Mouse (Mus musculus) intestine, postnatal 0 days (tissue): Measurements from ENCODE around the gene Abcc4. TPM values are rescaled to one million over a fixed set of nuclear protein-coding genes. Genes with fewer than 3 reads are reported as not detected.

Source experiments
- ATAC-seq: fragments of 200-750 bp; cut with Nextera tagmentation; 2 replicates; pipeline ENCODE4 v1.8.0; 2017; ENCODE audit warnings: mild to moderate bottlenecking, moderate TSS enrichment, moderate library complexity
- H3K27ac ChIP-seq: fragments of 300-500 bp; sonication (generic); 2 replicates; pipeline ENCODE4 v1.5.1; 2014; ENCODE audit warnings: mild to moderate bottlenecking, low read depth, low read length, moderate library complexity
- H3K27me3 ChIP-seq: fragments of 300-500 bp; sonication (generic); replicated peaks from 2 replicates; pipeline ENCODE4 v1.6.1; 2014; ENCODE audit warnings: low read length, mixed read lengths; ENCODE audit not compliant: control insufficient read depth, insufficient read depth
- H3K36me3 ChIP-seq: fragments of 300-500 bp; sonication (generic); 2 replicates; pipeline ENCODE4 v1.6.1; 2014; ENCODE audit warnings: mild to moderate bottlenecking, moderate library complexity; ENCODE audit not compliant: control insufficient read depth, insufficient read depth
- H3K4me1 ChIP-seq: fragments of 300-500 bp; sonication (generic); replicated peaks from 2 replicates; pipeline ENCODE4 v1.6.1; 2014; ENCODE audit warnings: antibody characterized with exemption, low read length, mixed read lengths; ENCODE audit not compliant: control insufficient read depth, insufficient read depth
- H3K4me2 ChIP-seq: fragments of 300-500 bp; sonication (generic); replicated peaks from 2 replicates; pipeline ENCODE4 v1.6.1; 2014; ENCODE audit warnings: low read depth, mild to moderate bottlenecking, moderate library complexity
- H3K4me3 ChIP-seq: fragments of 300-500 bp; sonication (generic); 2 replicates; pipeline ENCODE4 v1.5.1; 2014; ENCODE audit warnings: low read depth, low read length
- H3K9ac ChIP-seq: fragments of 300-500 bp; sonication (generic); 2 replicates; pipeline ENCODE4 v1.6.1; 2014; ENCODE audit warnings: mild to moderate bottlenecking, low read depth, low read length
- H3K9me3 ChIP-seq: fragments of 300-500 bp; sonication (generic); 2 replicates; pipeline ENCODE4 v1.6.1; 2016; ENCODE audit warnings: mixed run types; ENCODE audit not compliant: control insufficient read depth
- CTCF ChIP-seq: sonication (generic); IDR thresholded peaks from 2 replicates; pipeline ENCODE4 v1.5.1; 2016; ENCODE audit warnings: low read depth, mild to moderate bottlenecking, control low read depth, antibody characterized with exemption, moderate library complexity
- WGBS: fragments of 180-500 bp; shearing (Covaris S2); extraction: QIAGEN DNeasy Blood & Tissue Kit; methylation state at CpG from one replicate; pipeline ENCODE4 v1.1.7; 2014; 5-methylcytosine and 5-hydroxymethylcytosine counted together
- polyA plus RNA-seq: library from polyadenylated mRNA; unstranded; fragments of >200 nt; fragmentation: Nextera tagmentation; extraction: Ambion mirVana; gene quantifications from 2 replicates; pipeline ENCODE4 v1.2.1, GENCODE M21; 2015

Gene Abcc4
- polyA plus RNA-seq, 1 experiment from 2014 or later, result 1.4 TPM

GRCm38 (mm10) chr14:118598757-118599156 is 107.3 kb downstream of the Abcc4 start:
- H3K36me3 ChIP-seq, result no peaks in the 10 kb centered on the region
- no peak for ATAC-seq
- H3K4me2 ChIP-seq, result no peak overlapping the region
- H3K9me3 ChIP-seq, result no peaks in the 10 kb centered on the region
- H3K4me1 ChIP-seq, result no peaks in the 10 kb centered on the region
- no peaks in the 10 kb centered on the region for H3K27me3 ChIP-seq
- TF ChIP-seq CTCF, result no peak
- no peak overlapping the region for H3K9ac ChIP-seq
- no peak overlapping the region for H3K4me3 ChIP-seq
- WGBS, result 95% methylated on average over 3 of the region's 3 CpGs
- no peak overlapping the region for H3K27ac ChIP-seq

GRCm38 (mm10) chr14:118594463-118594862 is 111.6 kb downstream of the Abcc4 start:
- Histone ChIP-seq H3K27ac (no peak overlapping the region), H3K27me3 (no peaks in the 10 kb centered on the region), H3K36me3 (no peaks in the 10 kb centered on the region), H3K9me3 (no peaks in the 10 kb centered on the region), H3K9ac (no peak overlapping the region), H3K4me3 (no peak overlapping the region), H3K4me2 (no peak overlapping the region), H3K4me1 (no peaks in the 10 kb centered on the region)
- 81% methylated on average over 13 of the region's 13 CpGs for WGBS
- no peak for TF ChIP-seq CTCF
- ATAC-seq, result no peak

GRCm38 (mm10) chr14:118591477-118592403 is 114.3 kb downstream of the Abcc4 start:
- Histone ChIP-seq H3K4me1 (no peaks in the 10 kb centered on the region), H3K27me3 (no peaks in the 10 kb centered on the region), H3K4me3 (no peak overlapping the region), H3K4me2 (no peak overlapping the region), H3K9me3 (no peaks in the 10 kb centered on the region), H3K36me3 (no peaks in the 10 kb centered on the region), H3K27ac (no peak overlapping the region), H3K9ac (no peak overlapping the region)
- peak; percentile 89 for TF ChIP-seq CTCF
- 49% methylated on average over 20 of the region's 20 CpGs for WGBS
- no peak for ATAC-seq

- no peaks in the 10 kb centered on the region for H3K36me3 ChIP-seq
- no peak overlapping the region for H3K27ac ChIP-seq
- H3K4me1 ChIP-seq, result no peaks in the 10 kb centered on the region
- H3K9ac ChIP-seq, result no peak overlapping the region
- WGBS, result 43% methylated on average over 8 of the region's 8 CpGs
- no peaks in the 10 kb centered on the region for H3K27me3 ChIP-seq
- H3K4me3 ChIP-seq, result no peak overlapping the region
- ATAC-seq, result no peak
- no peak overlapping the region for H3K4me2 ChIP-seq
- H3K9me3 ChIP-seq, result no peaks in the 10 kb centered on the region
- no peak for TF ChIP-seq CTCF
Measured at GRCm38 (mm10) chr14:118582333-118582941, 123.6 kb downstream of the Abcc4 start.

- ATAC-seq, result no peak
- no peak overlapping the region for H3K9ac ChIP-seq
- H3K27me3 ChIP-seq, result no peaks in the 10 kb centered on the region
- H3K9me3 ChIP-seq, result no peaks in the 10 kb centered on the region
- WGBS, result 62% methylated on average over 8 of the region's 8 CpGs
- H3K4me2 ChIP-seq, result no peak overlapping the region
- no peak overlapping the region for H3K4me3 ChIP-seq
- H3K27ac ChIP-seq, result no peak overlapping the region
- TF ChIP-seq CTCF, result no peak
- H3K36me3 ChIP-seq, result no peaks in the 10 kb centered on the region
- no peaks in the 10 kb centered on the region for H3K4me1 ChIP-seq
Measured at GRCm38 (mm10) chr14:118581673-118582072, 124.3 kb downstream of the Abcc4 start.

GRCm38 (mm10) chr14:118579013-118579728 is 126.8 kb downstream of the Abcc4 start:
- Histone ChIP-seq H3K4me3 (no peak overlapping the region), H3K4me2 (no peak overlapping the region), H3K27me3 (no peaks in the 10 kb centered on the region), H3K27ac (no peak overlapping the region), H3K9me3 (no peaks in the 10 kb centered on the region), H3K4me1 (no peaks in the 10 kb centered on the region), H3K36me3 (no peaks in the 10 kb centered on the region), H3K9ac (no peak overlapping the region)
- WGBS, result 80% methylated on average over 19 of the region's 19 CpGs
- no peak for ATAC-seq
- no peak for TF ChIP-seq CTCF
